Mouse (Mus musculus): ENCODE data around the gene Drd4. TPM values are rescaled to one million over a fixed set of nuclear protein-coding genes. Genes with fewer than 3 reads are reported as not detected.

Drd4 gene
- total and polyA plus RNA-seq, 3 experiments = not detected

GRCm38 (mm10) chr7:141315974-141316373 is 24.2 kb downstream of the Drd4 start:
- Histone ChIP-seq H3K27me3 (replicated peaks) (no peaks in the 10 kb centered on the region), H3K36me3 (replicated peaks in 1 of 2; ENCODE audit: control insufficient read depth in 1 of 2, insufficient read depth in 1 of 2, low read length in 1 of 2) (peaks cover 59 to 91% of the 10 kb centered on the region in 2 experiments), H3K9me3 (replicated peaks; ENCODE audit: low read length) (no peaks in the 10 kb centered on the region), H3K4me2 (ENCODE audit: insufficient read depth, low read depth, poor library complexity, severe bottlenecking) (no peak overlapping the region), H3K4me1 (ENCODE audit: control insufficient read depth in 1 of 2, insufficient read depth in 2 of 2) (peaks cover 0 to 3% of the 10 kb centered on the region in 2 experiments; a peak in 1 of 4 replicates), H3K79me2 (replicated peaks; ENCODE audit: control insufficient read depth, extremely low read depth, insufficient read depth, poor library complexity, severe bottlenecking) (no peaks in the 10 kb centered on the region), H3K4me3 (replicated peaks in 1 of 3; ENCODE audit: low read depth in 2 of 3, low read length in 2 of 3, poor library complexity in 1 of 3) (no peak overlapping the region), H3K27ac (ENCODE audit: insufficient read depth, low read depth) (no peak overlapping the region), H3K9ac (ENCODE audit: insufficient read depth, low read depth) (no peak overlapping the region)
- peak; percentile 61 for DNase-seq (ENCODE audit: extremely low read depth)
- TF ChIP-seq PAX5 (IDR thresholded peaks at IDR 0.05; ENCODE audit: low read length) (no peak), CTCF (conservative IDR thresholded peaks at IDR 0.05 in 1 of 2, IDR thresholded peaks at IDR 0.05 in 1 of 2; ENCODE audit: low read depth in 2 of 2, low read length in 2 of 2) (peak; percentile 68 to 75), SMC3 (IDR thresholded peaks at IDR 0.05; ENCODE audit: low read depth, low read length) (peak; percentile 87), ETS1 (conservative IDR thresholded peaks at IDR 0.05; ENCODE audit: low read depth, low read length) (no peak), RCOR1 (conservative IDR thresholded peaks at IDR 0.05; ENCODE audit: low read depth, low read length) (no peak), USF2 (conservative IDR thresholded peaks at IDR 0.05; ENCODE audit: low read depth, low read length) (no peak), MEF2A (IDR thresholded peaks at IDR 0.05; ENCODE audit: borderline replicate concordance, low read depth, low read length) (no peak), ZMIZ1 (IDR thresholded peaks at IDR 0.05; ENCODE audit: low read depth, low read length) (no peak), GABPA (IDR thresholded peaks at IDR 0.05; ENCODE audit: insufficient replicate concordance, low read depth, low read length) (no peak), EP300 (IDR thresholded peaks at IDR 0.05; ENCODE audit: low read length) (no peak), BHLHE40 (IDR thresholded peaks at IDR 0.05; ENCODE audit: low read depth, low read length) (no peak), MXI1 (IDR thresholded peaks at IDR 0.05; ENCODE audit: low read depth, low read length) (no peak), MYC (IDR thresholded peaks at IDR 0.05; ENCODE audit: low read depth, low read length) (no peak), IRF4 (IDR thresholded peaks at IDR 0.05; ENCODE audit: low read depth, low read length) (no peak), E2F4 (IDR thresholded peaks at IDR 0.05; ENCODE audit: insufficient replicate concordance, low read depth, low read length) (no peak), MAZ (IDR thresholded peaks at IDR 0.05; ENCODE audit: low read depth, low read length) (no peak), KAT2A (IDR thresholded peaks at IDR 0.05; ENCODE audit: insufficient replicate concordance, low read length) (no peak), MAFK (IDR thresholded peaks at IDR 0.05; ENCODE audit: insufficient replicate concordance, low read length) (no peak), ZC3H11A (IDR thresholded peaks at IDR 0.05; ENCODE audit: low read depth, low read length) (0 out of 2 replicates have a peak, but pooled peaks have one; percentile 4), UBTF (IDR thresholded peaks at IDR 0.05; ENCODE audit: low read depth, low read length) (no peak), POLR2A (IDR thresholded peaks at IDR 0.05; ENCODE audit: low read depth, low read length) (no peak), POLR2AphosphoS2 (IDR thresholded peaks at IDR 0.05; ENCODE audit: low read depth, low read length) (no peak), RAD21 (IDR thresholded peaks at IDR 0.05; ENCODE audit: low read depth, low read length) (peak; percentile 57), USF1 (IDR thresholded peaks at IDR 0.05; ENCODE audit: low read depth, low read length) (no peak), CHD2 (IDR thresholded peaks at IDR 0.05; ENCODE audit: low read length) (no peak), NRF1 (IDR thresholded peaks at IDR 0.05; ENCODE audit: low read depth, low read length) (no peak), ELF1 (IDR thresholded peaks at IDR 0.05; ENCODE audit: low read depth, low read length) (no peak), NELFE (IDR thresholded peaks at IDR 0.05; ENCODE audit: low read depth, low read length) (no peak), MAX (IDR thresholded peaks at IDR 0.05; ENCODE audit: low read length) (no peak), JUND (conservative IDR thresholded peaks at IDR 0.05; ENCODE audit: low read depth, low read length) (no peak), ZNF384 (IDR thresholded peaks at IDR 0.05; ENCODE audit: low read depth, low read length) (no peak)
- in situ Hi-C loops (cut with MboI; ENCODE audit: low pct_ligation_motif_present, low pct_unique_long_range_greater_than_20kb, low sequenced_read_pairs) (loop anchor here (5.0 kb wide), 1 partner anchor 39 kb away; the partner anchor contains the start of genes Cdhr5 and Sct), dilution Hi-C loops (cut with MboI; ENCODE audit: extremely low pct_ligation_motif_present, extremely low pct_unique_long_range_greater_than_20kb, low sequenced_read_pairs) (no loop called here)
